Mouse (Mus musculus) myocyte (in vitro differentiated cells): ENCODE results near the gene Cldn4. TPM values are rescaled to one million over a fixed set of nuclear protein-coding genes. Genes with fewer than 3 reads are reported as not detected.

ENCODE experiments used
- H3K27me3 ChIP-seq: one replicate; pipeline ENCODE4 v1.6.1; 2011; ENCODE audit not compliant: control insufficient read depth, insufficient read depth, insufficient read length
- H3K36me3 ChIP-seq: one replicate; pipeline ENCODE4 v1.6.1; 2011; ENCODE audit not compliant: control insufficient read depth, insufficient read depth
- H3K4me2 ChIP-seq: one replicate; pipeline ENCODE4 v1.6.1; 2011; ENCODE audit warnings: low read depth, control low read depth
- H3K4me3 ChIP-seq: one replicate; pipeline ENCODE4 v1.5.1; 2011; ENCODE audit warnings: mild to moderate bottlenecking, control low read depth, moderate library complexity
- H3K79me2 ChIP-seq: one replicate; pipeline ENCODE4 v1.6.1; 2011; ENCODE audit not compliant: control insufficient read depth, insufficient read depth
- H3ac ChIP-seq: one replicate; pipeline ENCODE4 v1.6.1; 2011; ENCODE audit not compliant: control insufficient read depth, insufficient read length
- CEBPB ChIP-seq: IDR thresholded peaks from 2 replicates; pipeline ENCODE4 v1.6.1; 2011; ENCODE audit warnings: mild to moderate bottlenecking, moderate library complexity; ENCODE audit not compliant: poor library complexity, insufficient read depth, severe bottlenecking
- E2F4 ChIP-seq: IDR thresholded peaks from one replicate; pipeline ENCODE4 v1.6.1; 2011; ENCODE audit warnings: mild to moderate bottlenecking, control low read depth, moderate library complexity; ENCODE audit not compliant: insufficient read depth
- MAX ChIP-seq: IDR thresholded peaks from one replicate; pipeline ENCODE4 v1.6.1; 2011; ENCODE audit warnings: low read depth, mild to moderate bottlenecking, control low read depth
- MYOD1 ChIP-seq, 3 experiments: IDR thresholded peaks; one replicate each; pipeline ENCODE4 v1.6.1; 2011; ENCODE audit warnings: control low read depth in 2 of 3, low read depth in 2 of 3, mild to moderate bottlenecking in 2 of 3, moderate library complexity in 1 of 3; ENCODE audit not compliant: insufficient read length in 2 of 3, control insufficient read depth in 1 of 3
- MYOG ChIP-seq, 3 experiments: IDR thresholded peaks; one replicate each; pipeline ENCODE4 v1.6.1; 2011; ENCODE audit warnings: control low read depth in 2 of 3, low read depth in 2 of 3, mild to moderate bottlenecking in 2 of 3; ENCODE audit not compliant: insufficient read length in 2 of 3, control insufficient read depth in 1 of 3, insufficient read depth in 1 of 3
- POLR2A ChIP-seq: IDR thresholded peaks from one replicate; pipeline ENCODE4 v1.6.1; 2011; ENCODE audit warnings: low read depth, mild to moderate bottlenecking, control low read depth, moderate library complexity; ENCODE audit not compliant: insufficient read length
- POLR2AphosphoS2 ChIP-seq: IDR thresholded peaks from one replicate; pipeline ENCODE4 v1.6.1; 2011; ENCODE audit warnings: low read depth, control low read depth; ENCODE audit not compliant: insufficient read length
- REST ChIP-seq: IDR thresholded peaks from one replicate; pipeline ENCODE4 v1.6.1; 2011; ENCODE audit warnings: mild to moderate bottlenecking, control low read depth, moderate library complexity; ENCODE audit not compliant: insufficient read depth, insufficient read length
- SRF ChIP-seq: IDR thresholded peaks from one replicate; pipeline ENCODE4 v1.6.1; 2011; ENCODE audit warnings: low read depth; ENCODE audit not compliant: control insufficient read depth, insufficient read length
- TCF12 ChIP-seq: IDR thresholded peaks from one replicate; pipeline ENCODE4 v1.6.1; 2011; ENCODE audit warnings: mild to moderate bottlenecking, control low read depth; ENCODE audit not compliant: poor library complexity, insufficient read depth, severe bottlenecking
- TCF3 ChIP-seq: IDR thresholded peaks from one replicate; pipeline ENCODE4 v1.6.1; 2011; ENCODE audit warnings: low read depth, control low read depth; ENCODE audit not compliant: insufficient read length
- USF1 ChIP-seq: IDR thresholded peaks from one replicate; pipeline ENCODE4 v1.6.1; 2011; ENCODE audit warnings: low read depth, mild to moderate bottlenecking, control low read depth, moderate library complexity
- polyA plus RNA-seq: library from polyadenylated mRNA; unstranded; fragments of >200 nt; fragmentation: generic; extraction: Trizol; gene quantifications from one replicate; pipeline ENCODE4 v1.2.1, GENCODE M21; 2012; ENCODE audit warnings: missing spikeins

The Cldn4 gene
- polyA plus RNA-seq, 1 experiment = not detected

DNA sequence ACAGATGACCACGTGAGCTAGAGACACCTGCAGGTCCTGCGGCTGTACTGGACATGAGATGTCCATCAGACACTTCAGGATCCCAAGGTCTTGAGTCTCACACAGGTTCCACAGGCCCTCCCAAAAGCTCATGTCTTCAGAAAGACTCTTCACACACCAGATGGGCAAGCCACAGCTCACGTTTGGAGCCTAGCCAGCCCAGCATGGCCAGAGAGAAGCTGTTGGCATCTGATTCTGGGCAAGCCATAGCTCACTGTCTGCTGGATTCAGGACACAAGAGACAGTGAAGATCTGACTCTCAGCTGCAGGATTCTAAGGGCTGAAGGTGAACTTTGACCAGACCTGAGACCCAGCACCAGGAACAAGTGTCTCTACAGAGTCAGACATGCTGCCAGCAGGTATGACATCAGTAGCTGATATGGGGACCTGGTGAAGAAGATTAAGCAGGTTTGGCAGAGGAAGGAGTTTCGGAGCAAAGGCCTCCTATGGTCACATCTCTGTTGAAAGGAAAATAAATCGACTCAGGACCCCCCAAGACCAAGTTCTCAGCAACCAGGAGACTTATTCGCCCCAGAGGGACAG lies 26.5 kb downstream of the Cldn4 start:
- Histone ChIP-seq H3ac (no peak overlapping the region), H3K4me3 (no peak overlapping the region), H3K79me2 (no peaks in the 10 kb centered on the region), H3K36me3 (no peaks in the 10 kb centered on the region), H3K27me3 (peaks cover 7% of the 10 kb centered on the region), H3K4me2 (no peak overlapping the region)
- TF ChIP-seq REST (no peak), MYOD1 (IDR thresholded peaks at IDR 0.05; ENCODE audit: control insufficient read depth in 1 of 3, insufficient read length in 2 of 3, low read depth in 2 of 3) (no peak), MYOG (IDR thresholded peaks at IDR 0.05; ENCODE audit: control insufficient read depth in 1 of 3, insufficient read depth in 1 of 3, insufficient read length in 2 of 3, low read depth in 2 of 3) (no peak), POLR2A (no peak)

DNA sequence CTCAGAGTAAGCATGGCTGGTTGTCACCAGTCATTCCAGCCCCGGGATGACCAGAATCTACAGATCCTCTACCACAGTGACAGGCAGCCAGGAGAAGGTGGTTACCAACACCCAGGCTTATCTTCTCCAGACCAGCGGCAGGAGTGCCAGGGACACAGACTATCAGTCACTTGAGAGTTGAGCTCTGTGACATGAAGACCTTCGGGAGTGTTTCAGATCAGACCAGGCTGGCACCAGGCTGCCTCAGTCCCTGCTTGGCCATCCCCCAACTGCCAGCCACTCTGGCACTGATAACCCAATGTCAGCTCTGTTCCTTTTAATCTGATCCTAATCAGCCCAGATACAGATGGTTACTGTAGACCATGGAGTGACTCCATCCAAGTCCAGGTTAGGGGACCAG lies 27.6 kb downstream of the Cldn4 start:
- Histone ChIP-seq H3K4me2 (no peak overlapping the region), H3K27me3 (peaks cover 7% of the 10 kb centered on the region), H3K79me2 (no peaks in the 10 kb centered on the region), H3ac (no peak overlapping the region), H3K36me3 (no peaks in the 10 kb centered on the region), H3K4me3 (no peak overlapping the region)
- TF ChIP-seq USF1 (no peak), MYOG (IDR thresholded peaks at IDR 0.05; ENCODE audit: control insufficient read depth in 1 of 3, insufficient read depth in 1 of 3, insufficient read length in 2 of 3, low read depth in 2 of 3) (no peak), REST (no peak), TCF12 (no peak), E2F4 (no peak), MAX (no peak), TCF3 (no peak), POLR2AphosphoS2 (no peak), SRF (no peak), CEBPB (no peak), POLR2A (no peak), MYOD1 (IDR thresholded peaks at IDR 0.05; ENCODE audit: control insufficient read depth in 1 of 3, insufficient read length in 2 of 3, low read depth in 2 of 3) (no peak)

DNA sequence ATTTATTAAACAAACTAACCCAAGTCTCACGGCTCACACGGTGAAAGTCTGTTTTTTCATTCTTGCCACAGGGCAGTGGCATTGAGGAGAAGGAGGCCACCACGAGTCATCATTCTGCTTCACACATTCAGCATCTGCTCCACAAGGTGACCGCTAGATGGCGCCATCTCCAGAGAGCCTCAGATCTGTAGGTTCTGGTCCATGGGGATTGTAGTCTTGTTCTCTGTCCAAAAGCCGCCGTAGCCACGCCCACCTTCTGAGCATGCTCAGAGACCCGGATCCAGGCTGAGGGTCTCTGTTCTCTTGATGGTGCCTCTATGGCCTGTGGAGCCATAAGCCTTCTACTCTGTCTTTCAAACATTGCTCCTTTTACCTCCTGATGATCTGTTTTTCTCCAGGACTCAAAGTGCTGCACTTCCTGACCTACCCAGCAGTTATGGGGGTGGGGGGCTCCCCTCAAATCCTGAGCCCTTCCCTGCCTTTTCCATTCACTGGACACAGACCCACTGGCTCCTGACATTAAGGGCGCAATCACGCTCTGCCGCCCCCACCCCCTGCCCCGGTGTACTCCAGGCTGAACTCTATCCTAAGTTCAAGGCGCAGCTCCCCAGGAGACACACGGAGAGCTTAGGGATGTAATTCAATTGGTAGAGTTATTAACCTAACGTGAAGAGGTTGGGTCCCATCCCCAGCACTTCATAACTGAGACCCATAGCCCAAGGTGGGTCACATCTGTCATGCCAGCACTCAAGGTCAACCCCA lies 28.5 kb downstream of the Cldn4 start:
- H3K4me3 ChIP-seq = no peak overlapping the region
- no peak for TF ChIP-seq MAX
- no peak for TF ChIP-seq REST
- no peak for TF ChIP-seq POLR2AphosphoS2
- TF ChIP-seq CEBPB = no peak
- no peak for TF ChIP-seq MYOG (IDR thresholded peaks at IDR 0.05; ENCODE audit: control insufficient read depth in 1 of 3, insufficient read depth in 1 of 3, insufficient read length in 2 of 3, low read depth in 2 of 3)
- no peak for TF ChIP-seq TCF3
- no peak for TF ChIP-seq E2F4
- TF ChIP-seq USF1 = no peak
- no peaks in the 10 kb centered on the region for H3K36me3 ChIP-seq
- H3K27me3 ChIP-seq = peaks cover 7% of the 10 kb centered on the region
- no peak overlapping the region for H3K4me2 ChIP-seq
- no peak overlapping the region for H3ac ChIP-seq
- no peaks in the 10 kb centered on the region for H3K79me2 ChIP-seq

DNA sequence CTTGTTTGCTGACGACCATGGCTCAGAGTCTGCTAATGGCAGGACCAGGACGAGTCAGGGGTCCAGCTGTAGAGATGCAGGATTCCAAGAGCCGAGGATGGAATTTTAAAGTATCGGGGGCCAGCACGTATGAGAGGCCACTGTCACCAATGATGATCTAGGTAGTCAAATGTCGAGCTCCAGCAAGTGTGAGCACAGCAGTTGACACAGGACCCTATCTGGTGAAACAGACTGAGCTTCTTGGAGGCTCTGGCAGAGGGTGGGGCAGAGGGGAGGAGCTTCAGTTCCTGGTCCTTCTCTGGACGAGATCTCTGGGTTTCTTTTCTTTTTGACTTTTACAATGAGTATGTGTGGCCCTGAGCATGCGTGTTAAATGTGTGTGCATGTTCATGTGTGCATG lies 31.4 kb downstream of the Cldn4 start, which contains the start of gene Cldn13:
Gene Cldn13 (minus strand): TSS at position 216 of the 400 bp plus-strand sequence.
- Histone ChIP-seq H3K79me2 (no peaks in the 10 kb centered on the region), H3K4me2 (no peak within 1 kb of the TSS), H3K36me3 (no peaks in the 10 kb centered on the region), H3K27me3 (no peaks in the 10 kb centered on the region), H3ac (no peak within 1 kb of the TSS), H3K4me3 (no peak within 1 kb of the TSS)
- no peak for TF ChIP-seq USF1
- TF ChIP-seq POLR2A = no peak
- TF ChIP-seq MYOD1 (IDR thresholded peaks at IDR 0.05; ENCODE audit: control insufficient read depth in 1 of 3, insufficient read length in 2 of 3, low read depth in 2 of 3) = no peak
- no peak for TF ChIP-seq CEBPB
- no peak for TF ChIP-seq TCF3
- TF ChIP-seq MYOG (IDR thresholded peaks at IDR 0.05; ENCODE audit: control insufficient read depth in 1 of 3, insufficient read depth in 1 of 3, insufficient read length in 2 of 3, low read depth in 2 of 3) = no peak

DNA sequence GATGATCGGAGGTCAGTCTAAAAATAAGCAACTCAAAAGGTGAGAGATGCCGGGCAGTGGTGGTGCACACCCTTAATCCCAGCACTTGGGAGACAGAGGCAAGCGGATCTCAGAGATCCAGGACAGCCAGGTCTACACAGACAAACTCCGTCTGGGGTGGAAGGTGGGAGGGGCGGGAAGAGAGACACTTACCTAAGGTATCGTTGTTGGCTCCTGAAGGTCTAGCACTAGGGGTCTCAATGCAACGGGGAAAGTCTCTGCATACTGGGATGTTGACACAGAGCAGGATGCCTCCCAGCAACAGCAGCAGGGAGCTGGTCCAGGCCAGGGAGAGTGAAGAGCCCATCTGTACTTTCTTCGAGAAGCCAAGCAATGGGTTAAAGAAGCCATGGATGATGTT lies 32.2 kb downstream of the Cldn4 start:
- H3K36me3 ChIP-seq = no peaks in the 10 kb centered on the region
- H3K79me2 ChIP-seq = no peaks in the 10 kb centered on the region
- no peak overlapping the region for H3K4me3 ChIP-seq
- no peak overlapping the region for H3K4me2 ChIP-seq
- no peaks in the 10 kb centered on the region for H3K27me3 ChIP-seq
- TF ChIP-seq E2F4 (no peak), POLR2AphosphoS2 (no peak), MAX (no peak), MYOD1 (IDR thresholded peaks at IDR 0.05; ENCODE audit: control insufficient read depth in 1 of 3, insufficient read length in 2 of 3, low read depth in 2 of 3) (no peak), TCF12 (no peak), CEBPB (no peak), USF1 (no peak), TCF3 (no peak), SRF (no peak), MYOG (IDR thresholded peaks at IDR 0.05; ENCODE audit: control insufficient read depth in 1 of 3, insufficient read depth in 1 of 3, insufficient read length in 2 of 3, low read depth in 2 of 3) (no peak), REST (no peak)
- H3ac ChIP-seq = no peak overlapping the region
